Mouse (Mus musculus): ENCODE data around the gene Fmod.

The Fmod gene

DNA sequence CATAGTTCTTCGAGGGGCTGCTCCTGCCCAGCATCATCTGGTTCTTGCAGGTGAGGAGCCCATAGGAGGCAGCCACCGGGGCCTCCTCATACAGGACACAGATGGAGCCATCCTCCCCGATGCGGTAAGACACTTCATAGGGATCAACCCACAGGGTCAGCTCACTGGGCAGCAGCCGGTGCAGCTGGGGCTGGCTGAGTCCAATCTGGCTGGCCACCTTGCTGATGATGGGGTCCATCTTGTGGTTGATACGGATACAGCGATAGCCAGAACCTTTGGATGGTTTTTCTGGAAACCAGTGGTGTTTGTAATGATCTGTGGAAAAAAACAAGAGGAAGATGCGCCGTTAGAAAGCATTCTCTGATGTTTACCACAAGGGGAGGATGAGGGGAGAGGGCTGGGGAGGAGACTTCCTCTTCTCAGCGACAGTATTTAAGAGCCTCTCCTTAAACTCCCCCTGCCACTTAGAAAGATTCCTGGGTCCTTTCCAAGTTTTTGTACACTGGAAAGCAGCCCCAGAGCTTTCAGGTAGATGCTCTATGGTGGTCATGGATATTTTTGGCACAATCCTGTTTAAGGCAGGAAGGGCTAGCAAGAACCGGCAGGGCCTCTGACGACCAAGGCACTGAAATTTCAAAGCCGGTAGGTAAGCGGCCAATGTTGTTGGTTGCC is 40.5 kb downstream of the Fmod start:
- DNase-seq (ENCODE audit: low spot score) = no peak

- DNase-seq (ENCODE audit: low spot score) = peak; percentile 83
Observed at GRCm38 (mm10) chr1:134078061-134078795, 41.2 kb downstream of the Fmod start.

DNA sequence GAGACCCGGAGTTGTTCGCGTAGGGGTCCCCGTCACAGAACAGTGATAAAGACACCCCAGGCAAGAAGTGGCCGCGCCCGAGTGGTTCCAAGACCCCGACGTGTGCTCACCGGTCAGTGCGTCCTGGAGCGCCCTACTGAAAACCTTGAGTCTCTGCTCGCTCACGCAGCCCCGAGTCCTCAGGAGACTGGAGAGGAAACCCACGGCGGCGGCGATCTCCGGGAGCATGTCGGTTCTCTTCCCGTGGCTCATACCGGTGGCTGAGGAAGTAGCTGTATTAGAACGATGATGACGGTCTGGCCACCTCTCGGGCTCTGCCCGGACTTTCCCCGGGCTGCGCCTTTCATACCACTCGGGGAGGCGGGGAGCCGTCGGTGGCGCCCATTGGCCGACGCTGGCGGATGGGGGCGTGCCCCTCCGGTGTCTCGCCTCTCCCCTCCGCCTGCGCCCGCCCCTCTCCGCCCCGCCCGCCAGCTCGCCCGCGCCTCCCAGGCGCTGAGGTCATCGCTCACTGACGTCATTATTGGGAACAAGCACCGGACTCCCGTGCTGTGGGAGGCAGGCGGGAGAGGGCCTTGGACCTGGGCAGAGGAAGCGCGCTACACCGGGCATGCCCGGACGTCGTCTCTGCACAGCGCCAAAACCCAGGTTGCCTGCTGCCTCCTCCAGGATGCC is 41.9 kb downstream of the Fmod start, which contains the start of gene Btg2:
Gene Btg2, minus strand, starts transcription at position 319 of the 675 bp plus-strand sequence.
- DNase-seq (ENCODE audit: low spot score) = peak; percentile 96

DNA sequence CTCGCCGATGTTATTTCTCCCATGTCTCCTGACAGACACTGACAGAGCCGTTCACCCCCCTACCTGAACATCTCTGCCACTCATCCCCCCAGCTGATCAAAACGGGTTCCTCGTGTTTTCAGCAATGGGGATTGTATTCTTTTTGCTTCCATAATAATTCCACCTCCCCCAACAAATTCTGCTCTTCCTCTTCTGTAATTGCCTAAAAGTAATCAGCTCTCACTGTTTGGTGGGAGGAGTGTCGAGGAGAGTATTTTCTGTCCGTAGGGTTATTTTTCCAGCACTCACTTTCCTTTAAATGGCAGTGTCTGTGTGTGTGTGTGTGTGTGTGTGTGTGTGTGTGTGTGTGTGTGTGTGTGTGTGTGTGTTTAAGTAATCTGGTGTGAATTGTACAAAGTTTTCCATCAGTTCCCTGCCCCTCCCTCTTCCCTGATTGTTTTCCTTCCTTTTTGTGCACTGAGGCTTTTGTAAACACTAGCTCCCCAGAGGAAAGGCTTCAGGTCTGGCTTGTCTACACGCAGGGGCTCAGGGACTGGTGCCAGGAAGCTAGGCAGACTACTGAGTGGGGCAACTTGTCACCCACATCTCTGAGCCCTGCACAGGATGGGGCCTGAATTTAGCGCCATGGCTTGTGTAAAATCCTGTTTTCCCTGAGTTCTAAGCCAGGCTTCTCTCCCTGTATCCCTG is 42.6 kb downstream of the Fmod start:
- no peak for DNase-seq (ENCODE audit: low spot score)

- no peak for DNase-seq (ENCODE audit: low spot score)
Observed at GRCm38 (mm10) chr1:134080406-134080805, 43.4 kb downstream of the Fmod start.

DNA sequence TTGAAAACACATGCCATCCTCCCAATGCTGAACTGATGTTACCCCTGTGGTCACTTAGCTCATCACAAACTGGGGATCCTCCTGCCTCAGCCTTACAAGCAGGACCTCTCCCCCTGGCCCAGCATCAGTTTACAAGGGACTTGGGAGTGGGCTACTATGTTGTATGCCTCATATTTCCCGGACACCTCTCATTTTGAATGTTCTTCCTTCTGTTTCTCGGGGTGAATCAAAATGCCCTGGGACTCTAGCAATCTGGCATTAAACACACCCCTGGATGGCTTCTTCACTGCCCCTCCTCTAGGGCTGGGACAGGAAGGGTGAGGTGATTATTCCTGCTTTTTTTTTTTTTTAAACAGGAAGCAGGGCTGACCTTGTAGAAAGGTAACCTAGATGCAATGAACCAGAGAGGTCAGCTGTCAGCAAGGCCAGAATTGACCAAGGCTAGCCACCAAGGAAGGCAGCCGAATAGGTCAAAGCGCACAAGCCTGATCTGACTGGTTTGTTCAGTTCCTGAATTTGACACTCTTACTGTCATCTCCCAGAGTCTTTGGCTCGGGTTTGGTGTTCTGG is 43.9 kb downstream of the Fmod start:
- no peak for DNase-seq (ENCODE audit: low spot score)

GRCm38 (mm10) chr1:134082987-134083516 is 46.0 kb downstream of the Fmod start:
- peak; percentile 63 for DNase-seq (ENCODE audit: low spot score)

DNA sequence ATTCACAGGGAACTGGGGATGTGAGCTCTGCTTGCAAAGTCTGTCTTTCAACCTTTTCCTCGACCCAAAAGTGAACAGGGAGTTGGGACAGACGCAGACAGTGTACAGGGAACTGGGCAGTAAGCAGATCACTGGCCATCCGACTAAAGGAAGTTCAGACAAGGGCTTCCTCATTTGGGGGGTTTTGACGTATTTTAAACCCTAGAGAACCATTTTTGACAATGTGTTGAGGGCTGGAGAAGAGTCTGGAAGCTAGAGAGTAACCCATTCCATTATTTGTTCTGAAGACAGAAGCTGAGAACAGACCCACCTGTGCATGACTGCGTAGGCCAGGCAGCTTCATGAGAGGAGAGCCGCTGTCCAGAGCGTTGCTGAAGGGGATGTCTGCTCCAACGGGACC is 46.6 kb downstream of the Fmod start:
- DNase-seq (ENCODE audit: low spot score) = no peak

DNA sequence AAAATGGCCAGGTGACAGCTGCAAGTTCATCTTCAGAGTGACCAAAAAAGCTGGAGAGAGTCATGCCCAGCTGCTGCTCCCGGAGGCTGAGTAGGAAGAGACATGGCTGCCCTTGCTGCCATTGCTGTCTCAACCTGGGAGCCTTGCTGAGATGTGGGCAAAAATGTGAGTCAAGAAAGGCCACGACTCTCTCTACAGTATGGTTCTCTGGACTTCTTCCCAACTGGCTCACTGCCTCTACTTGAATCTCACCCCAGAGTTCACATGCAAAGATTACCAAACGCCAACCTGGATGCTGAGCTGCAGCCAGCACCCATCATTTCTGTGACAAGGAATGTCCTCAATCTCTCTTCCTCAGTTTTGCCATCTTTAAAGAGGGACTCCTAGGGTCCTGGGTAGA is 47.1 kb downstream of the Fmod start:
- DNase-seq (ENCODE audit: low spot score) = no peak

- no peak for DNase-seq (ENCODE audit: low spot score)
Observed at GRCm38 (mm10) chr1:134086017-134086416, 49.0 kb downstream of the Fmod start.

DNA sequence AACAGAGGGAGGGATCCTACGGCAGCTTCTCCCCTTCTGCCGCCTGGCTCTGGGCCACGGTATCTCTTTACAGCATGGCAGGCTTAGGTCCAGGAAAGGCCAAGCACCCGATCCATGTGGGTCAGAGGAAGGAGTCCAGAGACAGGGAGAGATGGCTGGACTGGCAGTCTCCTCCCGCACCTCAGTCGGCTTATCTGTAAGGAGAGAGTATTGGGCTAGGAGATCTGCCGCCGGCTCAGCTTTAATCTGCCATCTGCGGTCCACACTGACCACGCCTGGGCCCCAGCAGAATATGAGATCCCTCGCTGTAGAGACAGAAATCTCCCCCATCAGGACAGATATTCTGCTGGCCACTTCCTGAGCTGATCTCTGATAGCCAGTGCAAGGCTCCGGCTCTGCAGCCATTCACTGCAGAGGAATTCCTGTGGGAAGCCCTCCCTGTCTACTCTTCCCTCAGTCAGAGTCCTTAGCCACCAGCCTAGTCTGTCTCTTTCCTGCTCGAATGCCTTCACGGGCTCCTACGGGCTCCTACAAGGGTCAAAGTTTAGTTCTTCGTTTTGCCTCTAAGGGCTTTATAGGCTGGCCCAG is 49.9 kb downstream of the Fmod start:
- DNase-seq (ENCODE audit: low spot score) = no peak

DNA sequence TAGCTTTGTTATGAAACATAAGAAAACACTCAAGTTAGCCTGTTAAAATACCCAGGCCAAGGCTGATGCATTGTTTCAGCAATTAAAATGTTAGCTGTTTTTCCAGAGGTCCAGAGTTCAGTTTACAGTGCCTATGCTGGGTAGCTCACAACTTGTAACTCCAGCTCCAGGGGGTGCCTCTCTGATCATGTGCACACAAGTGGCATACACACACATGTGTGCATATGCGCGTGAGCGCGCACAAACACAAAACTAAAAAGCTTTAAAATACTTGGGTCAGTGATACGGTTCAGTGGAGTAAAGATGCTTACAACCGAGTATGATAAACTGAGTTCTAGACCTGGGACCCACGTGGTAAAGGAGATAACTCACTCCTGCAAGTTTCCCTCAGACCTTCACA is 52.0 kb downstream of the Fmod start:
- DNase-seq (ENCODE audit: low spot score) = no peak

DNA sequence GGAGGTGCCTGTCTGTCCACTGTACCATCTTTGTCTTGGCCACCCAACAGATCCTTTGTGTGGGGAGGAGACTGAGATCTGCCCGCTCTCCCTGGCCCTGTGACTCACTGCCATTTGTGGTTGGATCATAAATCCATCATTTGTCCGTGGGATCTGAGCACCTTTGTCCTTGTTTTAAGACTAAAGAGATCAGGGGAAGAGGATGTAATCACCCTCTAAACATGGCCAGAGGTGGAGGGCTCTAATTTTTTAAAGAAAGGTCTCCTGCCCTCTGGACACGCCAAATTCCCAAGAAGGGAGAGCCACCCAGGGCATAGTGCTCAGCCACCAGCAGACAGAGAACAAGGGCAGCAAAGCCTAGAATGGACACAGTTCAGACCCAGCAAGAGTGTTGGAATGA is 54.8 kb downstream of the Fmod start:
- no peak for DNase-seq (ENCODE audit: low spot score)

DNA sequence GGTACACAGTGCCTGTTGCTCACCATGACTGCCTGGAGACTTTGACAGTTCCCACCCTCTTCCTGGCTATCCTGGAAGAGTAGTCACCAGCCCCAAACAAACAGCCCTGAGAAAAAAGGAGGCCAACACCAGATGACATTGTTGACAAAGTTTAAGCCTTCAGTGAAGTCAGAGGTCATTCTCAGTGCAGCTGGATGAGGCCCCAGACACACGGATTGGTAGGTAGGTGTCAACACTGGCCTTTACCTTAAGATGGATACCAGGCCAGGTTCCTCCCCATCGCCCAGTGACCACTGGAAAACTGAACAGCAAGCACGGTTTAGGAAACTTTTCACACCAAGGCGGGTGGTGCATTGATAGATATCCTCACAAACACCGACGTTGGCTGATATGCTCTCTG is 55.3 kb downstream of the Fmod start:
- no peak for DNase-seq (ENCODE audit: low spot score)

DNA sequence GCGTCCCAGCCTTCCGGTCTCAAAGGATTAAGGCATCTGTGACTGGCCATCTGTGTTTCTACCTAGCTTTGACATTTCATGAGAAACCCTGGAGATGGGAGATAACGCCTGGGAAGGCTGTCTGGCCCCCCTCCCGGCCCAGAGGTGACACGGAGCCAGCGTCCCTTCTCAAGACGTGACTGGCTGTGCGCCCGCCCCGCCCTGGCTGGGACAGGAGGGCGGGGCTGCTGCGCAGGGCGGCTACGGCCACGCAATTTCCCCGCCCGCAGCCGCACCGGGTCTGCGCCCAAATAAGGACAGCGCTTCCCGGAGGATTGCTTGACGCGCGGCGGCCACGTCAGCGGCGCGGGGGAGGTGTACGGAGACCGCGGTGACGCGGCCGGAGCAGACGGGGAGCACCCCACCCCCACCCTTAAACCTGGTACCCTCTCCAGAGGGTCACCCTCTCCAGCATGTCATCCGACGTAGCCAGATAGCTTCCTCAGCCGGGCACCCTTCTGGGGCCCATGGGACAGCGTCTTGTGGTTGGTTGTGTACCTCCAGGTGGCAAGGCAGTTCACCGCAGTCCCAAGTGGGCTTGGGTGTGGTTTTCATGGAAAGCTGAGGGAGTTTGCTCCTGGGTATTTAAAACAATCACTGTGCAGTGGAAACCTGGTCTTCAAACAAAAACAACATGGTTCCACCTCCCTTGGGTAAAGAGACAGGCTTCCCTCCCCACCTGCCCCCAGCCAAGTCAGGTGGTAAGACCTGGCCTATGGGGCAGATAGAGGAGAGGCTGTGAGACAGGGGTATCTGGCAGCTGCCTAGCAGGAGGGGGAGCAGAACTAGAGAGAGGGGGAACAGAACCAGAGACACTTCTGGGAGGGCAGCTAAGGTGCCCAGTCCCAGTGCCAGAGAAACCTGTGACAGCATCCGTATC is 56.1 kb downstream of the Fmod start:
- peak; percentile 95 for DNase-seq (ENCODE audit: low spot score)

DNA sequence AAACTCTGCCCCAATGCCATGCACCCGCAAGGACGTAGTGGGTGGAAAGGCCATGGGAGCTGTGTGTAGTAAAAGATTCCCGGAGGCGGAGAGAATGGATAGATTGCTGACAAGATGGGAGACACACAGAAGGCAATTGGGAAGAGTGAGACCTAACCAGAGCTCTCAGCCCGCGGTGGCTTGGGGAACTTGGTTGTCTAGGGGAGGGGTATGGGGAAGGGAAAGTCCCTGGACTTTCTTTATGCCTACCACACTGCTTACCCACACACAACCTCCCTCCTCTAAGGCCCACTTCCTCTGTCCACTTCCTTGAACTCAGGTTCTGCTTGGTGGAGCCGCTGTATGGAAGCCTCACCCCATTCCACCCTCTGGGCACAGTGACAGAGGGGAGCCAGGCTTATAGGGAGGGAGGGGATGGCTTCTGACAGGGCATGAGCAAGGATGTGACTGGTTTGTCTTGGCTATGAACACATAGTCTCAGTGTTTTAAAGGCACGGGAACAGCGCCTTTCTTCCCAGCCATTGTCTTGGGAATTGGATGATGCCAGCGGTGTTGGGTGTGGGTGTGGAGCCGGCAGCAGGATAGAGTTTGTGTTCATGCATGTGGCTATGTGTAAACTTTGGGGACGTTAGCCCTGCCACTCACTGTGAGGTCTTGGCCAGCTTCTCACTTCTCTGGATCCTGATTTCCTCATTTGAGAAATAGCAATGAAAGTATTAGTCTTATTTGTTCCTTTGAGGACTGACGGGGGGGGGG is 56.9 kb downstream of the Fmod start:
- DNase-seq (ENCODE audit: low spot score) = no peak

- DNase-seq (ENCODE audit: low spot score) = no peak
Observed at GRCm38 (mm10) chr1:134095033-134095612, 58.1 kb downstream of the Fmod start.

DNA sequence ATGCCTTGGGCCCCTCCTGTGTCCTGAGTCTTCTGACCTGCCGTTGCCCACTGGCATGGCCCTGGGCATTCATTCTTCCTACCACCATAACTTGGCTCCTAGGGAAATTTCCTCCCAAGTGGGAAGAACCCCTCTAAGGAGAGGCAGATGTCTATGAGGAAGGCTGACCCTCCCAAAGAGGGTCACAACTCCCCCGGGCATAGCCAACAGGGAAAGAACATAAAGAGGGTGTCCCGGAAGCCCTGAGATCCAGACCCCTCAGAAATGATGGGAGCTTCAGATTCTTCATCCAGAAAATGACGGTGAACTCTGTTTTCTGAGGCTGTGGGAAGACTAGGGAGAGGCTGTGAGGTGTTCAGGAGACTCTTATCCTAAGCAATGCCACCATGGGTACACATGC is 58.7 kb downstream of the Fmod start:
- no peak for DNase-seq (ENCODE audit: low spot score)

- no peak for DNase-seq (ENCODE audit: low spot score)
Observed at GRCm38 (mm10) chr1:134096264-134096934, 59.3 kb downstream of the Fmod start.
